Mouse (Mus musculus) retina, embryonic 14.5 days (tissue): ENCODE data around the gene Fam83g.

Experiments
- DNase-seq: peaks from one replicate; pipeline ENCODE4 v3.0.0-alpha.2; 2015; ENCODE audit warnings: low spot score

The Fam83g gene

GRCm38 (mm10) chr11:61674151-61674838 is 9.6 kb upstream of the Fam83g start:
- DNase-seq = no peak

GRCm38 (mm10) chr11:61674839-61675159 is 9.1 kb upstream of the Fam83g start:
- peak; percentile 78 for DNase-seq

- no peak for DNase-seq
Measured at GRCm38 (mm10) chr11:61675332-61675731, 8.6 kb upstream of the Fam83g start.

- DNase-seq = no peak
Measured at GRCm38 (mm10) chr11:61676216-61676854, 7.6 kb upstream of the Fam83g start.

- DNase-seq = no peak
Measured at GRCm38 (mm10) chr11:61677709-61678108, 6.2 kb upstream of the Fam83g start.

- DNase-seq = no peak
Measured at GRCm38 (mm10) chr11:61679091-61679866, 4.6 kb upstream of the Fam83g start.

GRCm38 (mm10) chr11:61685119-61685725 is 1.3 kb downstream of the Fam83g start:
- no peak for DNase-seq

GRCm38 (mm10) chr11:61686141-61686540 is 2.2 kb downstream of the Fam83g start:
- DNase-seq = no peak

- no peak for DNase-seq
Measured at GRCm38 (mm10) chr11:61686906-61687453, 3.1 kb downstream of the Fam83g start.

- DNase-seq = no peak
Measured at GRCm38 (mm10) chr11:61687595-61687994, 3.7 kb downstream of the Fam83g start.

GRCm38 (mm10) chr11:61692996-61693395 is 9.1 kb downstream of the Fam83g start:
- no peak for DNase-seq

- DNase-seq = no peak
Measured at GRCm38 (mm10) chr11:61698852-61699251, 15.0 kb downstream of the Fam83g start.

GRCm38 (mm10) chr11:61699460-61699859 is 15.6 kb downstream of the Fam83g start:
- no peak for DNase-seq

GRCm38 (mm10) chr11:61699933-61700332 is 16.0 kb downstream of the Fam83g start:
- no peak for DNase-seq

GRCm38 (mm10) chr11:61701696-61702095 is 17.8 kb downstream of the Fam83g start:
- DNase-seq = peak; percentile 47

- no peak for DNase-seq
Measured at GRCm38 (mm10) chr11:61702494-61702893, 18.6 kb downstream of the Fam83g start.

GRCm38 (mm10) chr11:61705581-61705980 is 21.7 kb downstream of the Fam83g start:
- no peak for DNase-seq

GRCm38 (mm10) chr11:61706232-61706631 is 22.3 kb downstream of the Fam83g start:
- no peak for DNase-seq

- no peak for DNase-seq
Measured at GRCm38 (mm10) chr11:61708928-61709327, 25.0 kb downstream of the Fam83g start.

GRCm38 (mm10) chr11:61713157-61713855 is 29.4 kb downstream of the Fam83g start:
- no peak for DNase-seq

GRCm38 (mm10) chr11:61714346-61715117 is 30.6 kb downstream of the Fam83g start:
- peak; percentile 97 for DNase-seq
